Mouse (Mus musculus): ENCODE data around the gene Sept9. TPM values are rescaled to one million over a fixed set of nuclear protein-coding genes. Genes with fewer than 3 reads are reported as not detected.
A peak's percentile ranks its signal among the peaks of the same experiment; 100 is the strongest.

Sept9 gene
- total RNA-seq, 2 experiments from 2014 or later, result 77.4 to 77.8 TPM

DNA sequence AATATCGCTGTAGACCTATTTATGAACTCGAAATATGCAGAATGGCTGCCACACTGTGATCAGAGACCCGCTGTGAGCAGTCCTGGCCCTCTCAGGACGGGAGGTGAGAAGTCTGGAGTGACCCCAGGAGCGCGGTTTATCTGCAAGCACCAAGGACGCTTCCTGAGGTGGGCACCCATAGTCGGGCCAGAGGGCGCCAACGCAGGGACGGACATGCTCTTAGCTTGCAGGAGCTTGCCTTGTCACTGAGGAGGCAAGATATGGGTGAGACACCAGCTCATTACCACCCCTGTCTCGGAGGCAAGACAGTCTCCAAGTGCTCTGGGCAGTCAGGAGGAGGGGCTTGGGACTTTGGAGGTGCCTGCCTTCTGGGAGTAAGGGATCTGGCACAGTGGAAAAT is 2.4 kb downstream of the Sept9 start:
- DNase-seq (ENCODE audit: extremely low spot score in 1 of 2, low spot score in 2 of 2), result no peak
- H3K27ac ChIP-seq, result no peak overlapping the region
- intact Hi-C loops (cut with DNase I), result no loop called here
- TF ChIP-seq CTCF (IDR thresholded peaks at IDR 0.05), result no peak
- no peak overlapping the region for H3K4me3 ChIP-seq

GRCm38 (mm10) chr11:117204606-117205005 is 5.1 kb downstream of the Sept9 start:
- TF ChIP-seq CTCF (IDR thresholded peaks at IDR 0.05), result no peak
- Histone ChIP-seq H3K27ac (no peak overlapping the region), H3K4me3 (no peak overlapping the region)
- DNase-seq (ENCODE audit: extremely low spot score in 1 of 2, low spot score in 2 of 2), result no peak
- intact Hi-C loops (cut with DNase I), result no loop called here

- DNase-seq (ENCODE audit: extremely low spot score in 1 of 2, low spot score in 2 of 2), result no peak
- no peak overlapping the region for H3K27ac ChIP-seq
- intact Hi-C loops (cut with DNase I), result no loop called here
- H3K4me3 ChIP-seq, result no peak overlapping the region
- no peak for TF ChIP-seq CTCF (IDR thresholded peaks at IDR 0.05)
Observed at GRCm38 (mm10) chr11:117205042-117205441, 5.6 kb downstream of the Sept9 start.

DNA sequence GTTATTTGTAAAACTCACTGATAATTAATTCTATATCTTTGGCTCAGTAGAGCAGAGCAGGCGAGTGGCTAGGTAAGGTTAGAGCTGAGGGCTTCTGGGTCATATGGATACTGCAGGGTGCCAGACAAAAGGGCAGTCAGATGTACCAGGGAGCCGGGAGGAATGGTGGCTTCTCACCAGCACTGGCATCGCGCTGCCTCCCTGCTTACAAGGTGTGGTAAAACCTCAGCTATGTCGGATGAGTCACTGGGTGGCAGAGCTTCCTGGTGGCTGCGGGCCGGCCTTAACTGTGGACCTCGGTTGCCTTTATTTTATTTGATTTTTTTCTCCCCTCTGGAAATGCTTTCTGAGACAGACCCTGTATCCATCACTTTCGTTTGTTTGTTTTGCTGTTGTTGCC is 6.0 kb downstream of the Sept9 start:
- no peak overlapping the region for H3K27ac ChIP-seq
- no peak for DNase-seq (ENCODE audit: extremely low spot score in 1 of 2, low spot score in 2 of 2)
- intact Hi-C loops (cut with DNase I), result no loop called here
- TF ChIP-seq CTCF (IDR thresholded peaks at IDR 0.05), result no peak
- H3K4me3 ChIP-seq, result no peak overlapping the region

DNA sequence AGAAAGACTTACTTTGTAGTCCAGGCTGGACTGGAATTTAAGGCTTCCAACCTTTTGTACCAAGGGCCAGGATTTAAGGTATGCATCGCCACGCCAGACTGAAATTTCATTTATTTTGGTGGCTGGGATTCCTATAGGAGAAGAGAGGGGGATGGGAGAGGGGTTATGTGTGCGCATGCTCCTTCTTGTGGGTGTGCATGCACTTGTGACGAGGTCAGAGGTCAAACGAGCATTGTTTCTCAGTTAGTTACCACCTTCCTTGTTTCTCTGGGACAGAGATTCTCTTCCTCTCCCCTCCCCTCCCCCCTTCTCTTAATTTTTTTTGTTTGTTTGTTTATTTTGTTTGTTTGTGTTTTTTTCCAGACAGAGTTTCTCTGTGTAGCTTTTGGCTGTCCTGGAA is 8.0 kb downstream of the Sept9 start:
- Histone ChIP-seq H3K4me3 (no peak overlapping the region), H3K27ac (no peak overlapping the region)
- intact Hi-C loops (cut with DNase I), result no loop called here
- TF ChIP-seq CTCF (IDR thresholded peaks at IDR 0.05), result no peak
- no peak for DNase-seq (ENCODE audit: extremely low spot score in 1 of 2, low spot score in 2 of 2)

GRCm38 (mm10) chr11:117208151-117208673 is 8.8 kb downstream of the Sept9 start:
- intact Hi-C loops (cut with DNase I), result no loop called here
- DNase-seq (ENCODE audit: extremely low spot score in 1 of 2, low spot score in 2 of 2), result no peak
- TF ChIP-seq CTCF (IDR thresholded peaks at IDR 0.05), result no peak
- Histone ChIP-seq H3K27ac (peak overlapping the region; percentile 53; the same call in 1 of the 2 replicates), H3K4me3 (no peak overlapping the region)

- TF ChIP-seq CTCF (IDR thresholded peaks at IDR 0.05), result no peak
- Histone ChIP-seq H3K4me3 (no peak overlapping the region), H3K27ac (no peak overlapping the region; the same call in 1 of the 2 replicates)
- intact Hi-C loops (cut with DNase I), result no loop called here
- no peak for DNase-seq (ENCODE audit: extremely low spot score in 1 of 2, low spot score in 2 of 2)
Observed at GRCm38 (mm10) chr11:117216713-117217112, 17.3 kb downstream of the Sept9 start.

DNA sequence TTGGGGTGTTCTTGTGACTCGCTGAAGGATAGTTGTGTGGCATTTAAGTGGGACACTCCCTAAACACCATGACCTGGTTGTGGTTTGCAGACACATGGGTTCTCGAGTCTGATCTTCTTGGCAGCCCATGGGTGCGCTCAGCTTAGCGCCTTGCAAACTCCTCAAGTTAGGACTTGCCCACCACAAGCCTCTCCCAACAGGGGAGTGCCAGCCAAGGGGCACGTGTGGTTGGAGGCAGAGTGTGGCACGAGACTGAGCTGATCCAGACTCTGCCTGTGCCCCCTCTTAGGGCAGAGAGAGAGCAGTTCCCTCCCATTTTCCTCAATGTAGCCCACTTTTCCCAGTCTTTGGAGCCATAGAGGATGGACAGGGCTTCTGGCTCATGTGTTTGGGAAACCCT is 18.6 kb downstream of the Sept9 start:
- intact Hi-C loops (cut with DNase I), result no loop called here
- DNase-seq (ENCODE audit: extremely low spot score in 1 of 2, low spot score in 2 of 2), result no peak
- H3K27ac ChIP-seq, result no peak overlapping the region

GRCm38 (mm10) chr11:117218498-117218897 is 19.0 kb downstream of the Sept9 start:
- Histone ChIP-seq H3K4me3 (no peak overlapping the region), H3K27ac (no peak overlapping the region)
- intact Hi-C loops (cut with DNase I), result no loop called here
- DNase-seq (ENCODE audit: extremely low spot score in 1 of 2, low spot score in 2 of 2), result no peak
- no peak for TF ChIP-seq CTCF (IDR thresholded peaks at IDR 0.05)

More for the DNA sequence above, 18.6 kb downstream of the Sept9 start:
- TF ChIP-seq CTCF (IDR thresholded peaks at IDR 0.05), result no peak
- no peak overlapping the region for H3K4me3 ChIP-seq

- H3K27ac ChIP-seq, result no peak overlapping the region
- intact Hi-C loops (cut with DNase I), result no loop called here
- no peak overlapping the region for H3K4me3 ChIP-seq
- no peak for TF ChIP-seq CTCF (IDR thresholded peaks at IDR 0.05)
- DNase-seq (ENCODE audit: extremely low spot score in 1 of 2, low spot score in 2 of 2), result no peak
Observed at GRCm38 (mm10) chr11:117220777-117221176, 21.3 kb downstream of the Sept9 start.

DNA sequence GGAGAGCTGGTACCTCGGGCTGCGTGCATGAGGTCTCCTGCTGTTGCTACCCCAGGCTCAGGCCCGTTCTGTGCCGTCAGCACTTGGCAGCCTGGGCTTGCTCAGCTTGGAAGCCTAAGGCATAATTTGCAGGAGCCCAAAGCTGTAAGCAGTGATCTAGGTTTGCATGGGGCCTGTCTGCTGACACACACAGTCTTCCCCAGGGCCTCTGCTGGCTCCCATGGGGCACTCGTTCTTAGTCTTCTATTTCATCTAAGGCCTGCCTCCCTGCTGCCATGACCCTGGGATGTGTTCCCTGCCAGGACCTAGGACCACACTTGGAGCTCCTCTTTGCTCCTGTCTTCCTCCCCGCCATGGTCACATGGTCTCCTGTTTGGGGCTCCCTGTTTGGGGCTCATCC is 21.7 kb downstream of the Sept9 start:
- no peak for TF ChIP-seq CTCF (IDR thresholded peaks at IDR 0.05)
- Histone ChIP-seq H3K4me3 (no peak overlapping the region), H3K27ac (no peak overlapping the region)
- DNase-seq (ENCODE audit: extremely low spot score in 1 of 2, low spot score in 2 of 2), result no peak
- intact Hi-C loops (cut with DNase I), result no loop called here

- intact Hi-C loops (cut with DNase I), result no loop called here
- no peak for DNase-seq (ENCODE audit: extremely low spot score in 1 of 2, low spot score in 2 of 2)
- TF ChIP-seq CTCF (IDR thresholded peaks at IDR 0.05), result no peak
- Histone ChIP-seq H3K4me3 (no peak overlapping the region), H3K27ac (no peak overlapping the region)
Observed at GRCm38 (mm10) chr11:117222899-117223298, 23.4 kb downstream of the Sept9 start.

DNA sequence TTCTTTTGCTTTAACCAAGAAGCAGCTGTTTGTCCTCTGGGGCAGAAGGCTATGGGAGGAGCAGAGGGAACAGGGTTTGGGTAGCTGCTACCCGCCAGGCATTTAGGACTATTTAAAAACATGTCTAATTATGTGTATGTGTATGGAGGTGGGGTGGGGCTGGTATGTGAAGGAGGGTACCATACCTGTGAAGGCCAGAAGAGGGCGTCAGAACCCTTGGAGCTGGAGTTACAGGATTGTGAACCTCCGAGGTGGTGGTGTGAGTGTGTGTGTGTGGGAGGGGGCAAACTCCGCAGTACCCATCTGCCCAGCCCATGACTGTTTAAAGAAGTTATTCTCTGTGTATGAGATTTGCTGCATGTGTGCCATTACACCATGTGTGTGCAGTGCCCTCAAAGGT is 25.3 kb downstream of the Sept9 start:
- DNase-seq (ENCODE audit: extremely low spot score in 1 of 2, low spot score in 2 of 2), result no peak
- H3K27ac ChIP-seq, result no peak overlapping the region
- intact Hi-C loops (cut with DNase I), result no loop called here
- H3K4me3 ChIP-seq, result no peak overlapping the region
- peak; percentile 25 for TF ChIP-seq CTCF (IDR thresholded peaks at IDR 0.05)

All from left cerebral cortex, adult 2 months (tissue).